Mouse (Mus musculus): ENCODE data around the gene Ccdc92.

Gene Ccdc92

GRCm38 (mm10) chr5:124853079-124853478 is 9.1 kb downstream of the Ccdc92 start:
- DNase-seq, result no peak

- no peak for DNase-seq
Measured at GRCm38 (mm10) chr5:124852294-124852693, 9.9 kb downstream of the Ccdc92 start.

GRCm38 (mm10) chr5:124851572-124851971 is 10.7 kb downstream of the Ccdc92 start:
- no peak for DNase-seq

GRCm38 (mm10) chr5:124848994-124849393 is 13.2 kb downstream of the Ccdc92 start:
- DNase-seq, result no peak

GRCm38 (mm10) chr5:124847014-124847413 is 15.2 kb downstream of the Ccdc92 start:
- DNase-seq, result no peak

GRCm38 (mm10) chr5:124844929-124845328 is 17.3 kb downstream of the Ccdc92 start:
- no peak for DNase-seq

- DNase-seq, result no peak
Measured at GRCm38 (mm10) chr5:124843386-124843785, 18.8 kb downstream of the Ccdc92 start.

- DNase-seq, result no peak
Measured at GRCm38 (mm10) chr5:124840669-124841068, 21.6 kb downstream of the Ccdc92 start.

- DNase-seq, result no peak
Measured at GRCm38 (mm10) chr5:124840202-124840601, 22.0 kb downstream of the Ccdc92 start.

GRCm38 (mm10) chr5:124836621-124837020 is 25.6 kb downstream of the Ccdc92 start:
- DNase-seq, result no peak

- DNase-seq, result no peak
Measured at GRCm38 (mm10) chr5:124836075-124836474, 26.1 kb downstream of the Ccdc92 start.

- no peak for DNase-seq
Measured at GRCm38 (mm10) chr5:124835218-124835617, 27.0 kb downstream of the Ccdc92 start.

- DNase-seq, result no peak
Measured at GRCm38 (mm10) chr5:124830331-124830730, 31.9 kb downstream of the Ccdc92 start.

- no peak for DNase-seq
Measured at GRCm38 (mm10) chr5:124822128-124822894, 39.9 kb downstream of the Ccdc92 start.

GRCm38 (mm10) chr5:124817050-124817449 is 45.2 kb downstream of the Ccdc92 start:
- no peak for DNase-seq

GRCm38 (mm10) chr5:124814797-124815196 is 47.4 kb downstream of the Ccdc92 start:
- no peak for DNase-seq

GRCm38 (mm10) chr5:124812466-124812865 is 49.8 kb downstream of the Ccdc92 start:
- DNase-seq, result no peak

- no peak for DNase-seq
Measured at GRCm38 (mm10) chr5:124809708-124810366, 52.4 kb downstream of the Ccdc92 start.

GRCm38 (mm10) chr5:124792112-124792511 is 70.1 kb downstream of the Ccdc92 start:
- DNase-seq, result no peak

GRCm38 (mm10) chr5:124785650-124786049 is 76.6 kb downstream of the Ccdc92 start:
- DNase-seq, result peak in 1 of 2 experiments; percentile 5

All from spleen, adult 18-20 months (tissue).